Comparison of ENCODE assay signal across 22 mouse cellular contexts in the genomic region with DNA sequence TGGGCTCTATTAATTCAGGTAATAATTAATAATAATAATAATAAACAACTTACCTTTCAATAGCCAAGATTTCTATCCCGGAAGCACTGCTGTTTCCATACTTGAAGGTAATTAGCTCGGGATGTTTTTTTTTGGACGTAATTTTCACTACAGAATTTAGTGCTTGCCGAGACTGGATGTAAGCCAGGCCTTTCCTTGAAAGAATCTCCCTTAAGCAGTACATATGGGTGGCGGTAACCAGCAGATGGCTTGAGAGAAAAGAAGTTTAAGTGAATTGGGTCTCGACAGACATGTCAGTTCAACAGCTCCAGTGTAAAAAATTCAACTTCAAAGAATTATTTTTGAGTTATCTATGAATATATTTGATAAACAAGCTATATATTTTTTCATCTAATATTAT. TPM values are rescaled to one million over a fixed set of nuclear protein-coding genes. Genes with fewer than 3 reads are reported as not detected.
DNase-seq lines count a peak whose midpoint lies in the region; ATAC-seq lines count a peak whose summit lies in the region.
"Had no signal": no experiment of that assay in that cellular context is flagged by ENCODE, and none has a peak within 500 bp of the region (broad histone marks: within the 10 kb centered on the region; RNA-seq: fewer than 3 reads in every experiment).

No protein-coding gene starts in this region.

- DNase-seq in forebrain, embryonic 14.5 days (ENCODE audit: low spot score) = peak; percentile 78
- peak; percentile 38 for DNase-seq in layer of hippocampus, adult 9-11 months
- no peak for DNase-seq in layer of hippocampus, postnatal 36 days
- peak; percentile 67 to 70 for DNase-seq in right cerebral cortex, postnatal 10 days (ENCODE audit: low spot score in 2 of 2)
- no peak for DNase-seq in right cerebral cortex, postnatal 4 days
- no peak for DNase-seq in cerebellum, adult 8-10 months
- no peak for DNase-seq in liver
- DNase-seq: adrenal gland, adult 8-10 months; adrenal gland, postnatal 25 days; cerebellum, adult 11-12 months; cerebellum, adult 9-10 months; cerebellum, postnatal 14 days; gastrocnemius, adult 2 months; gastrocnemius, postnatal 14 days had no signal

- no peak overlapping the region for H3K9ac ChIP-seq in forebrain, embryonic 14.5 days (ENCODE audit: low read length)
- no peak overlapping the region for H3K9ac ChIP-seq in forebrain, embryonic 12.5 days
- H3K9ac ChIP-seq: embryonic facial prominence, embryonic 12.5 days; embryonic facial prominence, embryonic 15.5 days; hindbrain, embryonic 12.5 days; hindbrain, embryonic 15.5 days had no signal

- H3K4me1 ChIP-seq in forebrain, embryonic 14.5 days (ENCODE audit: control insufficient read depth, insufficient read depth, low read length) = no peaks in the 10 kb centered on the region
- peaks cover 8% of the 10 kb centered on the region for H3K4me1 ChIP-seq in forebrain, embryonic 12.5 days
- H3K4me1 ChIP-seq: embryonic facial prominence, embryonic 12.5 days; embryonic facial prominence, embryonic 15.5 days had no signal

- no peak for ATAC-seq in forebrain, embryonic 14.5 days
- ATAC-seq in forebrain, embryonic 12.5 days (ENCODE audit: low FRiP score) = no peak
- ATAC-seq: activated CD4-positive, CD25-positive, alpha-beta regulatory T cell, adult 4 months; forebrain, embryonic 16.5 days had no signal

- peaks cover 13% of the 10 kb centered on the region for H3K36me3 ChIP-seq in forebrain, embryonic 14.5 days (ENCODE audit: control insufficient read depth, insufficient read depth, low read length)
- peaks cover 10% of the 10 kb centered on the region for H3K36me3 ChIP-seq in forebrain, embryonic 12.5 days (replicated peaks)

- no peaks in the 10 kb centered on the region for H3K27me3 ChIP-seq in forebrain, embryonic 14.5 days (replicated peaks; ENCODE audit: control insufficient read depth, insufficient read depth, low read length)
- no peaks in the 10 kb centered on the region for H3K27me3 ChIP-seq in forebrain, embryonic 12.5 days
- H3K27me3 ChIP-seq: embryonic facial prominence, embryonic 12.5 days; embryonic facial prominence, embryonic 15.5 days; hindbrain, embryonic 12.5 days; hindbrain, embryonic 15.5 days had no signal

- 65% methylated on average over 6 of the region's 6 CpGs for WGBS in forebrain, embryonic 14.5 days
- 90% methylated on average over 6 of the region's 6 CpGs for WGBS in forebrain, embryonic 12.5 days

- no peak overlapping the region for H3K4me2 ChIP-seq in forebrain, embryonic 14.5 days (ENCODE audit: low read length)
- H3K4me2 ChIP-seq in forebrain, embryonic 12.5 days = no peak overlapping the region
- H3K4me2 ChIP-seq: embryonic facial prominence, embryonic 12.5 days; embryonic facial prominence, embryonic 15.5 days; heart, embryonic 11.5 days; hindbrain, embryonic 12.5 days; hindbrain, embryonic 15.5 days had no signal

- H3K27ac ChIP-seq in forebrain, embryonic 14.5 days (ENCODE audit: low read depth, low read length) = no peak overlapping the region
- no peak overlapping the region for H3K27ac ChIP-seq in forebrain, embryonic 12.5 days
- H3K27ac ChIP-seq: embryonic facial prominence, embryonic 12.5 days; embryonic facial prominence, embryonic 15.5 days; gastrocnemius, adult 2 months; hindbrain, embryonic 12.5 days; hindbrain, embryonic 15.5 days had no signal

- no peaks in the 10 kb centered on the region for H3K9me3 ChIP-seq in forebrain, embryonic 14.5 days (replicated peaks; ENCODE audit: control insufficient read depth, low read length)
- no peaks in the 10 kb centered on the region for H3K9me3 ChIP-seq in forebrain, embryonic 12.5 days
- H3K9me3 ChIP-seq: embryonic facial prominence, embryonic 12.5 days; embryonic facial prominence, embryonic 15.5 days; hindbrain, embryonic 12.5 days; hindbrain, embryonic 15.5 days had no signal

- no peak overlapping the region for H3K4me3 ChIP-seq in forebrain, embryonic 14.5 days (ENCODE audit: low read depth, low read length)
- H3K4me3 ChIP-seq in forebrain, embryonic 12.5 days (replicated peaks) = no peak overlapping the region
- H3K4me3 ChIP-seq: embryonic facial prominence, embryonic 12.5 days; embryonic facial prominence, embryonic 15.5 days; gastrocnemius, adult 2 months; hindbrain, embryonic 12.5 days; hindbrain, embryonic 15.5 days had no signal

RNA-seq across cellular contexts. Expression of gene Nit2, which starts 4.4 kb away (rescaled TPM):
- 43.8 and 44.2 TPM in 2 replicates for polyA plus RNA-seq in forebrain, embryonic 14.5 days (2014; fragmentation: Nextera tagmentation; extraction: Ambion mirVana)
- 46.0 and 48.2 TPM in 2 replicates for polyA plus RNA-seq in forebrain, embryonic 12.5 days (2016; fragmentation: Nextera tagmentation; extraction: Ambion mirVana)
- 10 to 100 TPM; 13.0 to 13.8 TPM for total RNA-seq in layer of hippocampus, postnatal 36 days (2021)

RNA-seq across cellular contexts. Expression of gene Tomm70a, which starts 50.1 kb away (rescaled TPM):
- 58.3 and 59.8 TPM in 2 replicates for polyA plus RNA-seq in forebrain, embryonic 14.5 days (2014; fragmentation: Nextera tagmentation; extraction: Ambion mirVana)
- 62.6 and 62.7 TPM in 2 replicates for polyA plus RNA-seq in forebrain, embryonic 12.5 days (2016; fragmentation: Nextera tagmentation; extraction: Ambion mirVana)
- total RNA-seq in layer of hippocampus, postnatal 36 days (2021) = 100 to 1,000 TPM in 1 of 2 experiments, 10 to 100 TPM in 1; 98.6 to 101 TPM

RNA-seq across cellular contexts. Expression of gene Tbc1d23, which starts 59.7 kb away (rescaled TPM):
- 32.9 and 40.8 TPM in 2 replicates for polyA plus RNA-seq in forebrain, embryonic 14.5 days (2014; fragmentation: Nextera tagmentation; extraction: Ambion mirVana)
- polyA plus RNA-seq in forebrain, embryonic 12.5 days (2016; fragmentation: Nextera tagmentation; extraction: Ambion mirVana) = 29.9 and 34.4 TPM in 2 replicates
- total RNA-seq in layer of hippocampus, postnatal 36 days (2021) = 10 to 100 TPM; 43.6 to 52.4 TPM

Comparison
In these comparisons a context has a peak if more than half of its experiments do, and no peak if none do; other contexts are left out.
1. DNase-seq: peak in forebrain, embryonic 14.5 days (single experiment), layer of hippocampus, adult 9-11 months (single experiment) and right cerebral cortex, postnatal 10 days (2 of 2); none in layer of hippocampus, postnatal 36 days (0 of 2), right cerebral cortex, postnatal 4 days (single experiment), cerebellum, adult 8-10 months (single experiment) and liver (single experiment).